In the genomic region with DNA sequence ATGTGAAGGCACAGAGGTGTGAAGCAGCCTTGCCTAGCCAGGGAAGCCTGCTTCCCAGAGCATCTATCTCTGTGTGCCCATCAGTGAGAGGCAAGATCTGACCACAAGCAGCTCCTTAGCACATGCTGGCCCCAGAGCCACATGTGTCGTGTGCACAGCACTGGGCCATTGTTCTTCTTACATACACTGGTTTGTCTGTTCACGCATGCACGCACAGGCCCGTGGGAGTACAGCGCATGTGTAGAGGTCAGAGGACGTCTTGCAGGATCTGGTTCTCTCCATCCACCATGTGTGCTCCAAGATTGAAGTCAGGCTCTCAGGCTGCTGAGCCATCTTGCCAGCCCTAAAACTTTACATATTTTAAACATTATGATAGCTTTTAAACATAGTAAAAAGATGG, we compare ENCODE assay signal across 18 mouse cellular contexts.
"Had no signal": no experiment of that assay in that cellular context is flagged by ENCODE, and none has a peak within 500 bp of the region (broad histone marks: within the 10 kb centered on the region; RNA-seq: fewer than 3 reads in every experiment).

No protein-coding gene starts in this region.

- H3K27me3 ChIP-seq: heart, embryonic 12.5 days; hindbrain, embryonic 12.5 days; intestine, embryonic 15.5 days; limb, embryonic 12.5 days; liver, embryonic 13.5 days had no signal

- DNase-seq: kidney, postnatal 10 days; kidney, postnatal 4 days; liver; liver, embryonic 13.5 days had no signal

- H3K27ac ChIP-seq: gastrocnemius, adult 2 months; heart, embryonic 10.5 days; hindbrain, embryonic 12.5 days; hindbrain, embryonic 14.5 days; intestine, embryonic 15.5 days; layer of hippocampus, adult 2 months; left cerebral cortex, adult 2 months; limb, embryonic 10.5 days; limb, embryonic 12.5 days; liver, embryonic 13.5 days had no signal

- H3K36me3 ChIP-seq: heart, embryonic 10.5 days; heart, embryonic 12.5 days; hindbrain, embryonic 12.5 days; intestine, embryonic 15.5 days; limb, embryonic 10.5 days; limb, embryonic 12.5 days; liver, embryonic 13.5 days had no signal

- H3K9ac ChIP-seq: heart, embryonic 12.5 days; hindbrain, embryonic 12.5 days; hindbrain, embryonic 14.5 days; intestine, embryonic 15.5 days; limb, embryonic 12.5 days; liver, embryonic 13.5 days had no signal

- H3K9me3 ChIP-seq: heart, embryonic 10.5 days; heart, embryonic 12.5 days; hindbrain, embryonic 12.5 days; intestine, embryonic 15.5 days; limb, embryonic 10.5 days; limb, embryonic 12.5 days; liver, embryonic 13.5 days had no signal

- H3K4me3 ChIP-seq: gastrocnemius, adult 2 months; heart, embryonic 10.5 days; heart, embryonic 12.5 days; hindbrain, embryonic 12.5 days; intestine, embryonic 15.5 days; layer of hippocampus, adult 2 months; left cerebral cortex, adult 2 months; limb, embryonic 10.5 days; limb, embryonic 12.5 days; liver, embryonic 13.5 days had no signal

- ATAC-seq: hindbrain, embryonic 16.5 days; inflammation-experienced regulatory T-cells, adult 6 months; intestine, embryonic 15.5 days; intestine, postnatal 0 days had no signal

- H3K4me2 ChIP-seq: heart, embryonic 12.5 days; hindbrain, embryonic 12.5 days; hindbrain, embryonic 14.5 days; intestine, embryonic 15.5 days; limb, embryonic 12.5 days; liver, embryonic 11.5 days; liver, embryonic 13.5 days had no signal

- H3K4me1 ChIP-seq: intestine, embryonic 15.5 days had no signal
